Mouse (Mus musculus): Measurements from ENCODE around the gene Etl4.
"Not testable (repeated sequence)": the region's sequence is repeated elsewhere in the genome, so short reads cannot be mapped to it uniquely, and the experiment has no call there.

Etl4 gene

DNA sequence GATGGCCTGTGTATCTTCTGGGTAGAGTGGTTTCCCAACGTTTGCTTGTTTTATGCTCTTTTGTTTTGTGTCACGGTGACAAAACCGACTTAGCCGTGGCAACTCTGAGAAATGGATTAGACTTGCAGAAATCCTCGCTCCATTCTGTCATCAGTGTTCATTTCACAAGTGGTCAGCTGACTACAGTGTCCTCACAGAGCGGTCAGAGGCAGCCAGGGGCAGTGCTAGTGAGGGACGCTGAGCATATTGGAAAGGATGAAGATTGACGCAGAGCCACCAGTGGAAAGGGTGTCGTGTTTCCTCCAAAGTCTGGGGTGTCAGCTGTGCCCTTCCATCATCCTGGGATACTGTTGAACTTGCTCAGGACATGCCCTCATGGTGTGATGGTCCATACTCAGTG lies 733.2 kb downstream of the Etl4 start:
- DNase-seq (ENCODE audit: extremely low read depth, low read depth): no peak

DNA sequence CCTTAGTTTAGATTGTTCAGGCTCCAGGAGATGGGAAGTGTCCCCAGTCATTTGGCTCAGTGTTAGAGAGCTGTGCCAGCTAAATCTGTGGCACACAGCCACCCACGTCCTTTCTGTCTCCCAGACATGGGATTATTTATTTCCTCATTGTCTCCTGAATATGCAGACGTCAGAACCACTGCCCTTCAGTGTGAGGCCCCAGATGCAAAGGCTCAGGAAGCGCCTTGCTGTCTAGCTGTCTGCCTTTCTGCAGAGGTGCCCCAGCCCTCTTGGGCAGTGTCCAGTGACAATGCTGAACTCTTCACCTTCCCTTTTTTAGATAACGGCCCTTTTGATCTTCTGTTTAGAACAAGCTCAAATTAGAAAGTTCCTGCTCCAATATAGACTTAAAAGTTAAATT lies 740.2 kb downstream of the Etl4 start:
- no peak for DNase-seq (ENCODE audit: extremely low read depth, low read depth)

DNA sequence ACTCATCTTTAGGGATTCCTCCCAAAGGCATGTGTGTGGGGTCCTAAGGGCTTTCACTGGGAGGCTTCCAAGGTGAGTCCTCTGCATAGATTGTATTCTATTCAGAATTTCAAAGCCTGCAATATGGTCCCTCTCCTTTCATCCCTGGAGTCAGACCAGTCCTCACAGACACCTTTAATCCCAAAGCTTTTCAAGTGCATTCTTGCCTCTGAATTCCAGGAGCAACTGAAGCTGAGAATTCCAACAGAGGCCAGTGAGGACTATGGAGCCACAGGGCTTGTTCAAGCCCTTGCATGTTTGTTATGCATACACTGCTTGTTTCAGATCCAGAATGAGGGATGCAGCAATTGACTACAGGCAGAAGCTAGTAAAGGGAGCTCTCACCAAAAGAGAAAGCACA lies 743.5 kb downstream of the Etl4 start:
- no peak for DNase-seq (ENCODE audit: extremely low read depth, low read depth)

DNA sequence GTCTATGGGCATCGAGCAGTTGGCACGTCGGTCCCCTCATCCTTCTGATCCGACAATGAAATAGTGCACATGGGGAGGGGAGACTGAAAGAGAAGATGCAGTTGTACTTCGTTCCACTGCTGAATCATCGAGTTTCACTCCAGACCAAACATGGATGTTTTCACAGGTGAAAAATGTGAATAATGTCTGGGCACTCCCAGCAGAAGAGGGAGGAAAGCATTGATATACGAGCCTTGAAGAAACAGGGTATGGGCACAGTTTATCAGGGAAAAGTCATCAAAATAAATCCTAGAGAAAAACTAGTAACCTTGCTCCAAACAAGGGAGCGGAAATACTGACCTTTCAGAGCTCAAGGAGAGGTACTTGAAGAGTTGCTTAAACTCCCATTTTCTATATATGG lies 744.5 kb downstream of the Etl4 start:
- DNase-seq (ENCODE audit: extremely low read depth, low read depth): no peak

DNA sequence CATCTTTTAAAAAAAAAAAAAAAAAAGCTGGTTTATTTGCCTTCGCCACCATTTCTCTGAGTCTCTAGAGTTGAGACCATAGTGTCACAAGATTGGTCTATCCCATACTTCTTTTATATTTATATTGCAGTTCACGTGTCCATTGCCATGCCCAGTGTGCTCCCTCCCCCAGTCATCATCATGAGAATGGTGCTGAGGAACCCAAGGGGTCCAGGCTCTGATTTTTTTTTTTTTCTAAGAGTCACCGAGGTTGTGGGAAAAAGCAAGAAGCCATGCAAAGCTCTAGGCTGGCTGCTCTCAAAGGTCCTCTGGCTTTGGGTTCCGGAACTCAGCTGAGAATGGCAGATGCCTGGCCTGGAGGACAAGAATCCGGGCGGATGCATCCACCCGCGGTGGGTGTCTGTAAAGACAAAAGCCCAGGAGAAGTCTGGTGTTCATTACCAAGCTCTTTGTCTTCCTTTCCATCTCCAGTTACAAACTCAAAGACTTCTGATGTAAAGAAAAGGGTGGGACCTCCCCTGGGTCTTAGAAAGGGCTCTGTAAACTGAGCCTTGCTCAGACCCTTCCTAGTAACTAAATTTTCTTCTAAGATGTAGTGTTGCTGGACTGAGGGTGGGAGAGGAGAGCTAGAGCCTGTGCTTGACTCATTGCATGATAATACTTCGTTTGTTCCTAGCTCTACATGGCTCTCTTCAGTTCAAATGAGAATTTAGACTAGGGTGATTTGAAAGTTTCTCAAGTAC lies 745.2 kb downstream of the Etl4 start:
- no peak for DNase-seq (ENCODE audit: extremely low read depth, low read depth)

DNA sequence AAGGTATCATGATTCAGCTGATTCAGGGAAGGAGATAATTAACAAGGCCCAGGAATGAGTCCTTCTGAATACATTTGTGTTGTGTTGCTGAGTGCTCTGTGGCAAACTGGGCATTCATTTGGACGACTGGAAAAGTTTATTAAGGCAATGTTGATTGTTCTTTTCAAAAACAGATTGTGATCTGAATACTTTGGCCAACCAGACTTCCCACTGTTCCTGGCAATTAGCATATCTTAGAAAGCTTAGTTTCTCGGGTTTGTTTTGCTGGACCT lies 745.7 kb downstream of the Etl4 start:
- DNase-seq (ENCODE audit: extremely low read depth, low read depth): no peak

DNA sequence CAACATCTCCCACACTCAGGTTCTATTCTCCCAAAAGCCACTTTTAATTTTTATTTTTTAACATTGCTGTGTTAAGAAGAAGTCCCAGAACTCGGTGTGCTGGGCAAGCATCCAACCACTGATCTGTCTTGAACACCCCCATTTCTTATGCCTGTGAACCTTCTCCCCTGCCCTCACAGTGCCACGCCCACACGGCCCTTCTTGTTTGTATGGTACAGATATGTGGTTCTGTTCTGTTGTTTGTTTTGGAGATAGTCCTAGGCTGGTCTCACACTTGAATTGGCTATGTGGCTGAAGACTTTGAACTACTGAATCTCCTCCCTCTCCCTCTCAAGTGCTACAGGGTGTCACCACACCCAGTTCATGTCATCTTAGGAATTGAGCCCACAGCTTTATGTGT lies 748.3 kb downstream of the Etl4 start:
- DNase-seq (ENCODE audit: extremely low read depth, low read depth): no peak

DNA sequence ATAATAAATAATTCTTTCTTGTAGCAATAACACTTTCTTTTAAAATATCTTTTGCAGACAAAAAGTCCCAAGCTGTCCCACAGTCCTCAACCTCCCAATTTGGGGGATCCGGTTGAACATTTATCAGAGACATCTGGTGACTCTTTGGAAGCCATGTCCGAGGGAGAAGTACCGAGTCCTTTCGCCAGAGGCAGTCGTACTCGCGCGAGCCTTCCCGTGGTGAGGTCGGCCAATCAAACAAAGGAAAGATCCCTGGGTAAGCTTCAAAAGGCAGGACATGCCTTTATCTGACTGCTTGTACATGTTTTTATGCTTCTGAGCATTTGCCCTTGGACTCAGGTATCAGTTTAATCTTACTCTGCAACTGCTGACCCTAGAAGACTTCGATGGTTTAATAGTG lies 752.3 kb downstream of the Etl4 start:
- DNase-seq (ENCODE audit: extremely low read depth, low read depth): no peak

DNA sequence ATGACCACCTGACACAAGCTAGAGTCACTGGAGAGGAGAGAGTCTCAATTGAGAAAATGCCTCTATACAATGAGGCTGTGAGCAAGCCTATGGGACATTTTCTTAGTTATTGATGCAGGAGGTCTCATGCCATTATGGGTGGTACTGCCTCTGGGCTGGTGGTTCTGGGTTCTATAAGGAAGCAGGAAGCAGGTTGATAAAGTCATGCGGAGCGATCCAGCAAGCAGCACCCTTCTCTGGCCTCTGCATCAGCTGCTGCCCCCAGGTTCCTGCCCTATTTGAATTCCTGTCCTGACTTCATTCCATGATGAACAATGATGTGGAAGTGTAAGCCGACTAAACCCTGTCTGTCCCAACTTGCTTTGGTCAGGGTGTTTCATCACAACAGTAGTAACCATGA lies 753.1 kb downstream of the Etl4 start:
- DNase-seq (ENCODE audit: extremely low read depth, low read depth): no peak

DNA sequence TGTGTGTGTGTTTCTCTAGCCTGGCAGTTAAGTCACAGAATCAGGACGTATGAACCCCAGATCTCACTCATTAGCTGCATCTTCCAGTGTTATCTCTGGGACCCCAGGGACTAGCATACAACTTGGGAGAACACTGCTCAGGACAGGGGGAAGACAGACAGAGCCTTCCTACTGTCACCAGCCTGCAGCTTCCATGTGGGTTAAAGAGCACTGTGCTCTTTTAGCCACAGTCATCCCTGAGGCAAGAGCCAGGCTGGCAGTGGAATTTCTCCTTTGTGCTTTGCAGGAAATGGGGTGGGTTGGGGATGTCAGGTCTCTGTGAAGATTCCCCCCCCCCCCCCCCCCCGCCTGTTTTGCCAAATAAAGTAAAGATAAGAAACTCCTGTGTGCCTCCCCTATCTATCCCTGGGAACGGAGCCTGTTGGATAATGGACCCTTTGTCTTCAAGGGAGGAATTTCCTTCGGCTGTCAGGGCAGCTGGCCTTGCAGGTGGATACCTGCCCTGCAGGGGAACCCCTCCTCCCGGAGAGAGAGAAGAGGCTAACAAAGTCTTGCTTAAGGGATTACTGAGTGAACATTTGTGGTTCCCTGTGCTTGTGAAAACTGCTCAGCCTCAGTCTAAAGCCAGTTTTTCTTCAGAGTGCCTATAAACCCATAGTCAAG lies 755.9 kb downstream of the Etl4 start:
- no peak for DNase-seq (ENCODE audit: extremely low read depth, low read depth)

DNA sequence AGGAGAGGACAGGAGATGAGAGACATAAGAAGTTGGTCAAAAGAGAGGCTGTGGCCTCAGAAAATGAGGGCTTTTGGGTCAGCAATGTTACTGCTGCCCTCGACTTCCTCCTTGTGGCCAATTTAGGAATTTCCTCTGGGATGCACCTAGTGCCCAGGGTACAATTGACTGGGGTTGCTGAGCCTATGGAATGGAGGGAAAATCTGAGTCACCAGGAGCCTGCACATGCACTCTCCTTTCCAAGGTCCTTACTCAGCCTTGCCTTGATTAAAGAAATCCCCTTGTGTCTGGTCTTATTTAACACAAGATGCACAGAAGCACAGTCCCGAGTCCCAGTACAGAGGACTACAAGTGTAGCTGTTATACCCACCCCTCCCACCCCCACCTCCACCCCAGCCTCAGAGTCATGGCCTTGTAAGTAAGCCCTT lies 756.5 kb downstream of the Etl4 start:
- no peak for DNase-seq (ENCODE audit: extremely low read depth, low read depth)

DNA sequence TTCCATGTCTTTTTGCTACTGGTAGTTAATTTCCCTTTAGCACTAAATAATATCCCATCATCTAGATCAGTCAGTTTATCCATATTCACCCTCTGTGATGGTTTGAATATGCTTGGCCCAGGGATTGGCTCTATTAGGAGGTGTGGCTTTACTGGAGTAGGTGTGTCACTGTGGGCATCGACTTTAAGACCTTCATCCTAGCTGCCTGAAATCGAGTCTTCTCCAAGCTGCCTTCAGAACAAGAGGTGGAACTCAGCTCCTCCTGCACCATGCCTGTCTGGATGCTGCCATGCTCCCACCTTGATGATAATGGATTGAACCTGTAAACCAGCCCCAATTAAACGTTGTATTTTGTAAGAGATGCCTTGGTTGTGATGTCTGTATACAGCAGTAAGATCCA lies 758.3 kb downstream of the Etl4 start:
- no peak for DNase-seq (ENCODE audit: extremely low read depth, low read depth)

DNA sequence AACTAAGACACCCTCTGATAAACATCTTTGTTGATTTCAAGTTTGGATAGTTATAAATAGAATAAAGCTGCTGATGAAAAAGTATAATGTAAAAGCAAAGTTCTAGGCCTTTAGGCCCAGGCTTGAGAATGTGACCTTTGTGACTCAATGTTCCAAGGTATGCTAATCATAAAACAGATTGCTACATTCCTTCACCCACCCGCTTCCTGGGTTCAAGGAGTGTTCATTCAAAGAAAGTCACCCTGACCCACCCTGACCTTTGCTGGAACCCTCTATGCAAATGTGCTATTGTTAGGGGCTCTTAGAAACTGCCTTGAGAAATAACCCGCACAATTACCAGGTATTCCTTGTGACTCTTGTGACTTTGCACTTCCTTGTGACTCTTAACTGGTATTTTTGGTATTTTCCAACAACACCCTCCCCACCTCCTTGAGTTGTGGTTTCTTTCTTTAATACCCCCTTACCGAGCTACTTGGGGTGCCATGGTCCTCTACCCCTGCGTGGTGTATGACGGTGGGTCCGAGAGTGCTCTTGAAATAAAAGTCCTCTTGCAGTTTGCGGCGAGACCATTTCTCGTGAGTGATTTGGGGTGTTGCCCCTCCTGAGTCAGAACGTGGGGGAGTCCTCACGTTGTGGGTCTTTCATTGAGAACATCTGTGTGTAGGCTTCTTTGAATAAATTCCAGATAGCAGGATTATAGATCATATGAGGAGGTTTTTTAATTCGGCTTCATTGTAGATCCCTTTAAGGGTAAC lies 758.9 kb downstream of the Etl4 start:
- DNase-seq (ENCODE audit: extremely low read depth, low read depth): not testable (repeated sequence)

DNA sequence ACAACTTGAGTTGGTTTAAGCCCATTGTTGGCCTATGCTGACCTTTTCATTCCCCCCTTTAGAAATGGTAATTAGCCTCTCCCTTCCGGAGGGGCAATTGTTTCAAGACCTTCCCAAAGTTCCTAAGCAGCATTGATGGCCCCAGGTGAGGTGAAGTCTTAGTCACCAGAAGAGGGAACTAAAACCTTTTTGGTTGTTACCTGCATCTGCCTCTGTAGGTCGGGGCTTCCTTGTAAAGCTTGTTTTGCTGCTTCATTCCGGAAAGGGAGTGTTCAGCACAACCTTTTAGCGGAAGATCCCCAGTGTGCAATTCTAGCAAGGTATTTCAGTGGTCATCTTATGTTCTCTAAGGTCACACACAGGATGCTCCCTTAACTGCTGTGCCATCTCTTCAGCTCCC lies 759.8 kb downstream of the Etl4 start:
- no peak for DNase-seq (ENCODE audit: extremely low read depth, low read depth)

DNA sequence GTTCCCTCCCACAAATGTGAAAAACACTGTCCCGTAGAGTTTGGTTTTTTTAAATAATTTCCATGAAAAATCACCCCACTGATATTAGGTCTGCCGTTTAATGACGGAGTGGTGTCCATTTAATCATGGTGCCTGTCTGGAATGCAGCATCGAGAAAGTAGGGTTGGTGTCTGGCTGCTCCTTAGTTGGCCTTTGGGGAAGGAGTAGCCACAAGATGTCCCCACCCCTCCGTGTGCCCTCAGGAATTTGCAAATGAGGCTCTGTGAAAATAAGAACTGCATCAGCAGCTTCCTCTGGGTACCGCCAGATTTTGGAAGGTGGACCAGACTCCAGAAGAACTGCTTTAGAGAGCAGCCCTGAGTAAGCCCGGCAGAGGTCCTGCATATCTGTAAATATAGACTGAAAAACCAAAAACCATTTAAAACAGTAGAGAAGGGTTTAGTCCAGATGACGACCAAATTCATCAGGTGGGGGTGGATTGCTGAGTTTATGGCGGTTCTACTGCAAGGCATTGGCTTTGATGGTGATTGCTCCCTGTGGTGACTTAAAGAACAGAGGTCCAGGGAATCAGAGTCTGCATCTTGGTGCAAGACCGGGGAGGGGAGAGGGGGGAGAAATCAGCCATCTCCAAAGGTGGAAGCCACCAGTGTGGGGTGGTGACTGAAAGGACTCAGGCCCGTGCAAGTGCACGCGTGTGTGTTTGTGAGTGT lies 762.1 kb downstream of the Etl4 start:
- no peak for DNase-seq (ENCODE audit: extremely low read depth, low read depth)

DNA sequence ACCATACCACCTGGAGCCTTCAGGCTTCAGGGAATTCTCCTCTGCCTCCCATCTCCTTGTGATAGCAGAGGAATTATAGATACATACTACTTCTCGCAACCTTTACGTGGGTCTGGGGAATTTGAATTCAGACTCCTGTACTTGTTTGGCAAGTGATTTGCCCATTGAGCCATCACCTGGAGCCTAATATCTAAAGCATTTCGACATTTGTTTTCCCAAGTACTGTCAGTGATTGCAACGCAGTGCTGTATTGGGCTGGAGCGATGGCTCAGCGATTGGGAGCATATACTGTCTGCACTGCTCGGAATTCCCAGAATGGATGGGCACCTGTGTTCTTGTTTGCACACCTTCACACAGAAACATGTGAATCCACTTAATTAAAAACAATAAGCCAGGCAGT lies 762.7 kb downstream of the Etl4 start:
- no peak for DNase-seq (ENCODE audit: extremely low read depth, low read depth)

DNA sequence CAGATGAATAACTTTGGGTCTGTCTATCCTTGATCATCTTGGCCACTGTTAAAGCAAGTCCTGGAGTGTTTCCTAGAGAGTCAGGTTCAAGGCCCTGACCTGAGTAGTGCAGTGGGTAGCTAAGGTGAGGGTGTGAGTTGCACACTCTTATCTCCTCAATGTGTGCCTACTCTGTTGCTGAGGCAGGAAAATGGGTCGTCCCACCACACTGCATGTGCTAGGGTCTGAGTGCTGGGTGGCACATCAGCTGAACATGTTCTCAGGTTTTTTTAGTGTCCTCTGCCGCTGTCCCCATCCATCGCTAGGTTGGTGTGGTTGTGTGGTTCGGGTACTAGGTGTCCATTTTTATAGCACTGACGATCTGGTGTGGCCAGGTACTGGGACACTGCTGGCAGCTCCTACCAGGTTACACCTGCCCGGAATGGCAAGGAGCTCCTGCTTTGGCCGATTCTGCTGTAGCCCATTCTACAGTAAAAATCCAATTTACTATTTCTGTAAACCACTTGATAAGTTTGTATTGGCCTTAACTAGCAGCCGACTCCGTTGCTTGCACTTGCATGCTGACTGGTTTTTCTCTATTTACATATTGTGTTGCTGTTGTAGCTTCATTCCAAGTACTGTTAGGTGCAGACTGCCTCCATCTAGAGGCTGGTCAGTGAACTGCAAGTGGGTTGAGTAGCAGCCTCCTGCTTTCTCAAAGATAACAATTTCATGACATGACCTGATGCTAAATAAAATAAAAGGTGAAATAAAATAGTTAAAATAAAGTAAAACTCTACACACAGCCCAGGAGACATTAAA lies 763.4 kb downstream of the Etl4 start:
- DNase-seq (ENCODE audit: extremely low read depth, low read depth): no peak

DNA sequence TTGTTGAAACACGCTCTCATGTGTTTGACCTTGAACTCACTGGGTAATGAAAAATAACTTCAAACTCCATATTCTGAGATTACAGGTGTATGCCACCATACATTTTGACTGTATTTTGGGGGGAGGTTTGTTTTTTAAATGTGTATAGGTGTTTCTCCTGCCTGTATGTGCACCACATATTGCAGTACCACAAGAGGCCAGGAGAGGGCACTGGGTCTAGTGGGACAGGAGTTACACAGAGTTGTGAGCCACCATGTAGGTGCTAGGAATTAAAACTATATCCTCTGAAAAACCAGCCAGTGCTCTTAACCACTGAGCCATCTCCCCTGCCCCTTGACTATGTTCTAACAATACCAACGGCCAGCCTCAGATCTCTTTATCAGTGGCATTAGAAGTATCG lies 766.8 kb downstream of the Etl4 start:
- DNase-seq (ENCODE audit: extremely low read depth, low read depth): no peak

DNA sequence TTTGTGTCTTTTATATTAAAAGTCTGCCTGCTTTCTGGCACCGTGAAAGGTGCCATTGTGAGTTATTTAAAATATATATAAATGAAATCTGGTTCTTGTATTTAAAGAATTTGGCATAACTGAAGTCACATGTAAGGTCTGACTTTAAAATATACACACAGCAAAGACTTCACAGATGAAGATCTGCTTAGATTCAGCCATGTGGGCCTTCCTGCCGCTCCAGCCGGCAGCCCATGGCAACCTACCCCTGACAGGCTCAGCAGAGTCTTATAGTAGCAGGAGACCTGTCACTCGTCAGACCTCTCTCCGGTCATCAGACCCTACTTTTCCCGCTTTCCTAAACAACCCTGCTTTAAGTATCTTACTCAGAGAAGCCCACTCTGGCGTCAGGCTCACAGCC lies 769.2 kb downstream of the Etl4 start:
- no peak for DNase-seq (ENCODE audit: extremely low read depth, low read depth)

DNA sequence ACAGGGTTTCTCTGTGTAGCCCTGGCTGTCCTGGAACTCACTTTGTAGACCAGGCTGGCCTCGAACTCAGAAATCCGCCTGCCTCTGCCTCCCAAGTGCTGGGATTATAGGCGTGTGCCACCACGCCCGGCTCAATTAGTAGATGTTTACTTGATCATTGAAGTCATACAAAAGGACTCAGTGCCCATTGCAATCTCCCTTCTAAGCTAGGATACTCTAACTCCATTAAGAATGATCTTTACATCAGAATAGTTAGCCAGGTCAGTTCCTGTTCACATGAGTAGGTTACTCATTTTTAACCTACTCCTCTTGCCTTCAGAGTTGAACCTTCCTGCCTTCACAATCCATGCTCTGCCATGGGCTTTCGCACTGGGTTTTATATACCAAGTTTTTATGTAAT lies 772.6 kb downstream of the Etl4 start:
- not testable (repeated sequence) for DNase-seq (ENCODE audit: extremely low read depth, low read depth)

DNA sequence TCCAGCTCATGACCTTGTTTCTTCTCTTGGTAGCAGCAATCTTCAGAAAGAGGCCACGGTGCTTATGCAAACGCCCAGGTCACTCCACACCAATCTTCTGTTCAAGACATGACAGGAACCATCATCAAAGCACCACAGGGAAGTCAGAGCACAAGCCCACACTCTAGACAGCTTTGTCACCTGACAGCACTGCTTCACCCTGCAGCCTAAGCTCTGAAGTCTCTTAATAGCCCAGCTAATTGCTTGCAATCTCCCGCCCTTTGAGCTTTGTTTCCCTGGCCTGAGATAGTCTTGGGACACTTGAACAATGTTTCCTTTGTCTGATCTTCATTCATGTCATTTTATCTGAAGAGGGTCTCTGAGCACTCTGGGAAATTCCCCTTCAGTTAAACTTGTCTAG lies 779.8 kb downstream of the Etl4 start:
- DNase-seq (ENCODE audit: extremely low read depth, low read depth): no peak
